Mouse (Mus musculus): ENCODE data around the gene Gm11627. TPM values are rescaled to one million over a fixed set of nuclear protein-coding genes. Genes with fewer than 3 reads are reported as not detected.
"Not testable (repeated sequence)": the region's sequence is repeated elsewhere in the genome, so short reads cannot be mapped to it uniquely, and the experiment has no call there.

Gene Gm11627
- polyA plus RNA-seq, 1 experiment, result not detected

GRCm38 (mm10) chr11:102541471-102541870, 37.8 kb downstream of the Gm11627 start:
- H3K4me3 ChIP-seq (replicated peaks), result no peak overlapping the region
- peaks cover 49% of the 10 kb centered on the region for H3K36me3 ChIP-seq (replicated peaks; ENCODE audit: low read length)
- TF ChIP-seq FLI1 (IDR thresholded peaks at IDR 0.05; ENCODE audit: low read length) (no peak), GATA1 (IDR thresholded peaks at IDR 0.05; ENCODE audit: borderline replicate concordance, low read length) (no peak)
- no peaks in the 10 kb centered on the region for H3K9me3 ChIP-seq
- H3K27me3 ChIP-seq (replicated peaks), result no peaks in the 10 kb centered on the region
- H3K4me1 ChIP-seq, result peaks cover 54% of the 10 kb centered on the region

GRCm38 (mm10) chr11:102540286-102540685, 39.0 kb downstream of the Gm11627 start:
- not testable (repeated sequence) for H3K4me3 ChIP-seq (replicated peaks); H3K9me3 ChIP-seq; H3K27me3 ChIP-seq (replicated peaks)
- peaks cover 51% of the 10 kb centered on the region for H3K36me3 ChIP-seq (replicated peaks; ENCODE audit: low read length)
- peaks cover 46% of the 10 kb centered on the region for H3K4me1 ChIP-seq

GRCm38 (mm10) chr11:102539690-102540089, 39.6 kb downstream of the Gm11627 start:
- peaks cover 48% of the 10 kb centered on the region for H3K36me3 ChIP-seq (replicated peaks; ENCODE audit: low read length)
- H3K9me3 ChIP-seq, result no peaks in the 10 kb centered on the region
- H3K4me1 ChIP-seq, result peaks cover 40% of the 10 kb centered on the region
- no peaks in the 10 kb centered on the region for H3K27me3 ChIP-seq (replicated peaks)
- no peak overlapping the region for H3K4me3 ChIP-seq (replicated peaks)
- no peak for TF ChIP-seq GATA1 (IDR thresholded peaks at IDR 0.05; ENCODE audit: borderline replicate concordance, low read length)
- TF ChIP-seq FLI1 (IDR thresholded peaks at IDR 0.05; ENCODE audit: low read length), result no peak

GRCm38 (mm10) chr11:102536210-102536609, 43.1 kb downstream of the Gm11627 start:
- no peak overlapping the region for H3K4me3 ChIP-seq (replicated peaks)
- no peaks in the 10 kb centered on the region for H3K27me3 ChIP-seq (replicated peaks)
- H3K4me1 ChIP-seq, result peaks cover 18% of the 10 kb centered on the region
- no peaks in the 10 kb centered on the region for H3K9me3 ChIP-seq
- peaks cover 43% of the 10 kb centered on the region for H3K36me3 ChIP-seq (replicated peaks; ENCODE audit: low read length)
- TF ChIP-seq FLI1 (IDR thresholded peaks at IDR 0.05; ENCODE audit: low read length) (no peak), GATA1 (IDR thresholded peaks at IDR 0.05; ENCODE audit: borderline replicate concordance, low read length) (no peak)

- Histone ChIP-seq H3K4me3 (replicated peaks) (no peak overlapping the region), H3K36me3 (replicated peaks; ENCODE audit: low read length) (peaks cover 39% of the 10 kb centered on the region), H3K27me3 (replicated peaks) (no peaks in the 10 kb centered on the region), H3K9me3 (no peaks in the 10 kb centered on the region), H3K4me1 (peaks cover 16% of the 10 kb centered on the region)
- TF ChIP-seq GATA1 (IDR thresholded peaks at IDR 0.05; ENCODE audit: borderline replicate concordance, low read length), result no peak
- TF ChIP-seq FLI1 (IDR thresholded peaks at IDR 0.05; ENCODE audit: low read length), result no peak
Measured at GRCm38 (mm10) chr11:102534078-102534477, 45.2 kb downstream of the Gm11627 start.

- Histone ChIP-seq H3K36me3 (replicated peaks; ENCODE audit: low read length) (peaks cover 30% of the 10 kb centered on the region), H3K4me3 (replicated peaks) (no peak overlapping the region), H3K4me1 (peaks cover 16% of the 10 kb centered on the region), H3K27me3 (replicated peaks) (no peaks in the 10 kb centered on the region), H3K9me3 (no peaks in the 10 kb centered on the region)
- no peak for TF ChIP-seq GATA1 (IDR thresholded peaks at IDR 0.05; ENCODE audit: borderline replicate concordance, low read length)
- TF ChIP-seq FLI1 (IDR thresholded peaks at IDR 0.05; ENCODE audit: low read length), result no peak
Measured at GRCm38 (mm10) chr11:102531425-102531824, 47.8 kb downstream of the Gm11627 start.

Other genes with a start within 250 kb of the Gm11627 start
- 0.13 and 2.8 TPM in 2 replicates for gene Slc4a1, start 213.3 kb downstream of the Gm11627 start, polyA plus RNA-seq (2012; ENCODE audit: insufficient read depth, low replicate concordance)
- gene Rundc3a, start 186.1 kb downstream of the Gm11627 start, polyA plus RNA-seq (2012; ENCODE audit: insufficient read depth, low replicate concordance), result 3.8 and 6.6 TPM in 2 replicates
- gene Slc25a39, start 171.5 kb downstream of the Gm11627 start, polyA plus RNA-seq (2012; ENCODE audit: insufficient read depth, low replicate concordance), result 164 and 165 TPM in 2 replicates
- 44.1 and 152 TPM in 2 replicates for gene Grn, start 149.1 kb downstream of the Gm11627 start, polyA plus RNA-seq (2012; ENCODE audit: insufficient read depth, low replicate concordance)
- 1.7 and 1.8 TPM in 2 replicates for gene Fam171a2, start 131.8 kb downstream of the Gm11627 start, polyA plus RNA-seq (2012; ENCODE audit: insufficient read depth, low replicate concordance)
- 3,342 and 4,614 TPM in 2 replicates for gene Itga2b, start 109.3 kb downstream of the Gm11627 start, polyA plus RNA-seq (2012; ENCODE audit: insufficient read depth, low replicate concordance)
- 5.7 and 12.6 TPM in 2 replicates for gene Gpatch8, start 23.1 kb downstream of the Gm11627 start, polyA plus RNA-seq (2012; ENCODE audit: insufficient read depth, low replicate concordance)
- 1.2 and 3.1 TPM in 2 replicates for gene Fzd2, start 24.9 kb upstream of the Gm11627 start, polyA plus RNA-seq (2012; ENCODE audit: insufficient read depth, low replicate concordance)
- gene Meioc, start 84.3 kb upstream of the Gm11627 start, polyA plus RNA-seq (2012; ENCODE audit: insufficient read depth, low replicate concordance), result not detected in 2 replicates
- gene Ccdc43, start 118.3 kb upstream of the Gm11627 start, polyA plus RNA-seq (2012; ENCODE audit: insufficient read depth, low replicate concordance), result 3.3 TPM in 1 of 2 replicates, not detected in the other
- 0.78 TPM in 1 of 2 replicates, not detected in the other for gene Adam11, start 182.0 kb upstream of the Gm11627 start, polyA plus RNA-seq (2012; ENCODE audit: insufficient read depth, low replicate concordance)
- not detected in 2 replicates for gene Gjc1, start 240.2 kb upstream of the Gm11627 start, polyA plus RNA-seq (2012; ENCODE audit: insufficient read depth, low replicate concordance)

Measured in megakaryocyte, embryonic 14.5 days (primary cell).